Mouse (Mus musculus) G1E (cell line): Measurements from ENCODE around the gene Cgnl1. TPM values are rescaled to one million over a fixed set of nuclear protein-coding genes. Genes with fewer than 3 reads are reported as not detected.

Experiments
- ATAC-seq: 2 replicates; pipeline ENCODE4 v1.8.0; 2016; ENCODE audit warnings: mild to moderate bottlenecking; ENCODE audit not compliant: insufficient number of reproducible peaks, poor library complexity, low FRiP score, severe bottlenecking; ENCODE audit errors: extremely low read depth
- DNase-seq: peaks from one replicate; pipeline ENCODE4 v3.0.0; 2012; ENCODE audit warnings: low spot score
- H3K27me3 ChIP-seq: 2 replicates; pipeline ENCODE4 v1.6.1; 2012; ENCODE audit warnings: mild to moderate bottlenecking, low read length, inconsistent platforms; ENCODE audit not compliant: insufficient read depth
- H3K36me3 ChIP-seq: replicated peaks from 2 replicates; pipeline ENCODE3; 2012; ENCODE audit warnings: mild to moderate bottlenecking, inconsistent platforms
- H3K4me1 ChIP-seq: 2 replicates; pipeline ENCODE4 v1.6.1; 2012; ENCODE audit warnings: low read depth, low read length, inconsistent platforms, mixed read lengths; ENCODE audit not compliant: insufficient read depth
- H3K4me3 ChIP-seq: 2 replicates; pipeline ENCODE4 v1.5.1; 2012; ENCODE audit warnings: low read depth, mild to moderate bottlenecking, inconsistent platforms, low read length, moderate library complexity, mixed read lengths
- H3K9me3 ChIP-seq: replicated peaks from 2 replicates; pipeline ENCODE4 v1.6.1; 2012; ENCODE audit warnings: inconsistent platforms
- CTCF ChIP-seq: IDR thresholded peaks from 2 replicates; pipeline ENCODE4 v1.5.1; 2012; ENCODE audit warnings: low read depth, low read length, inconsistent platforms, mixed read lengths
- GATA1 ChIP-seq: IDR thresholded peaks from 2 replicates; pipeline ENCODE4 v1.6.1; 2012; ENCODE audit warnings: borderline replicate concordance, low read length, inconsistent platforms, mixed read lengths
- GATA2 ChIP-seq: IDR thresholded peaks from 2 replicates; pipeline ENCODE4 v1.6.1; 2012; ENCODE audit warnings: low read depth, low read length, inconsistent platforms, borderline replicate concordance
- POLR2AphosphoS5 ChIP-seq: IDR thresholded peaks from 2 replicates; pipeline ENCODE4 v1.6.1; 2012; ENCODE audit warnings: low read depth, low read length, inconsistent platforms; ENCODE audit not compliant: insufficient replicate concordance
- TAL1 ChIP-seq: conservative IDR thresholded peaks from 2 replicates; pipeline ENCODE4 v1.6.1; 2012; ENCODE audit warnings: low read depth, low read length, inconsistent platforms, mixed read lengths
- polyA plus RNA-seq: library from polyadenylated mRNA; stranded (reverse); fragments of >175 nt; gene quantifications from 2 replicates; pipeline ENCODE4 v1.2.3, GENCODE M21; 2012
- total RNA-seq, 2 experiments: library from RNA; stranded (forward) in 1 of 2; stranded (reverse) in 1 of 2; fragments of 200-1000 nt in 1 of 2; fragments of >200 nt in 1 of 2; fragmentation: Nextera tagmentation in 1 of 2; gene quantifications; 2 replicates each; pipeline ENCODE4 v1.2.3; 2014 to 2017

Cgnl1 gene
- total and polyA plus RNA-seq, 3 experiments, result 0.98 to 1.6 (median 1.4) TPM

DNA sequence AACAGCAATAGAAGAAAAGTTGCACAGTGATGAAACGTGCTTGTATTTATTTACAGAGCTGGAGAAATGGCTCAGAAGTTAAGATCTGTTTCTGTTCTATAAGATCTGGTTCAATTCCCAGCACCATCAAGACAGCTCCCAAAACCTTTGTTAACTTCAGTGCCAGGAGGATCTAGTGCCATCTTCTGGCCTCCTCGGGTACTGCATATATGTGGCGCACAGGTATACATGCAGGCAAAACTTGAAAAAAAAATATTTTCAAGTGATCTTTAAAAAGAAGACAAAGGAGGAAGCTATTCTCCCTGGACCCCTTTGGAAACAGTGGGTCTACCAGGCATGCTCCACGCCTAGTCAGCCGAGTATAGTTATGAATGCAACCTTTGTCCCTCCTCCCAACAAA is 936 bp upstream of the Cgnl1 start:
- peaks cover 9% of the 10 kb centered on the region for H3K27me3 ChIP-seq
- H3K4me1 ChIP-seq, result peaks cover 29% of the 10 kb centered on the region
- H3K4me3 ChIP-seq, result no peak overlapping the region
- H3K36me3 ChIP-seq, result no peaks in the 10 kb centered on the region
- peaks cover 8% of the 10 kb centered on the region for H3K9me3 ChIP-seq
- ATAC-seq (no peak), DNase-seq (no peak)
- TF ChIP-seq TAL1 (no peak), CTCF (peak; percentile 24; the same call in 1 of the 2 replicates), GATA2 (no peak), POLR2AphosphoS5 (no peak), GATA1 (no peak)

DNA sequence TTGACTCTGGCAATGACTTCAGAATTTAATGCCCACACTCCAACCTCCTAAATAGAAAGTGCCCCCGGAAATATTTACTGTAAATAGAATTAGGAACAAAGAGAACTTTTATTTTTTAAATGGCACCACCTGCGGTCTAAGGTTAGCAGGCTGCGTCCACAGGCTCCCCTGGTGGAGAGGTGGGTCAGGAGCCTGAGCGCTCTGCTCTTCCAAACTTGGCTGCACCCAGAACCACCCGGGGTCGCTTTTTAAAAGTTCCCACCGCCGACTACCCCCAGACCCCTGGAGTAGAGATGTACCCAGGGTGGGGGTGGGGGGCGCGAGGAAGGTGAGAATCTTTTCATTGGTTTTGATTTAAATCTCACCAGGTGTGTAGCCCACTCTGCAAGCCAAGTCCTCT is 918 bp downstream of the Cgnl1 start:
- H3K4me3 ChIP-seq, result no peak overlapping the region; the same call in 1 of the 2 replicates

DNA sequence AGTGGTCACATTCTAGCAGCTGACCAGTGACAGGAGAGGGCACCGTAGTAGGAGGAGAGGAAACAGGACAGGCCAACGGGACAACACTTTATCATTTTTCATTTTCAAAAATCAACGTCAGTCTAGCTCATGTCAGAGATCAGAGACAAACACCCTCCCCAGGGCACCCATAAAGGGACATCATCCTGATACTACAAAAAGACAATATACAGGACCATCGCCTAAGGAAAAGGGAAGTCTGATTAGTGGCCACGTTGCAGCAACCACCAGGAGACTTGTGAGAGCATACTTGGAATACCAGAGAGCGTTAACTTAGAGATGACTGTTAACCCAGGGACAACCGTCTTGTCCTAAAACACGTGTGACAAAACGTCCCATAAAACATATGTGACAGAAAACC is 1.7 kb downstream of the Cgnl1 start:
- Histone ChIP-seq H3K27me3 (peaks cover 9% of the 10 kb centered on the region), H3K9me3 (peaks cover 3% of the 10 kb centered on the region), H3K36me3 (no peaks in the 10 kb centered on the region), H3K4me1 (peaks cover 44% of the 10 kb centered on the region), H3K4me3 (no peak overlapping the region; the same call in 1 of the 2 replicates)
- DNase-seq (no peak), ATAC-seq (no peak)
- TF ChIP-seq POLR2AphosphoS5 (no peak), GATA1 (no peak), GATA2 (no peak), TAL1 (no peak), CTCF (no peak)

More for the DNA sequence above, 918 bp downstream of the Cgnl1 start:
- ATAC-seq (no peak), DNase-seq (no peak)
- H3K36me3 ChIP-seq, result no peaks in the 10 kb centered on the region
- H3K9me3 ChIP-seq, result peaks cover 3% of the 10 kb centered on the region
- peaks cover 9% of the 10 kb centered on the region for H3K27me3 ChIP-seq
- peaks cover 37% of the 10 kb centered on the region for H3K4me1 ChIP-seq
- TF ChIP-seq GATA1, result no peak
- TF ChIP-seq TAL1, result no peak
- no peak for TF ChIP-seq POLR2AphosphoS5
- TF ChIP-seq CTCF, result no peak
- no peak for TF ChIP-seq GATA2

DNA sequence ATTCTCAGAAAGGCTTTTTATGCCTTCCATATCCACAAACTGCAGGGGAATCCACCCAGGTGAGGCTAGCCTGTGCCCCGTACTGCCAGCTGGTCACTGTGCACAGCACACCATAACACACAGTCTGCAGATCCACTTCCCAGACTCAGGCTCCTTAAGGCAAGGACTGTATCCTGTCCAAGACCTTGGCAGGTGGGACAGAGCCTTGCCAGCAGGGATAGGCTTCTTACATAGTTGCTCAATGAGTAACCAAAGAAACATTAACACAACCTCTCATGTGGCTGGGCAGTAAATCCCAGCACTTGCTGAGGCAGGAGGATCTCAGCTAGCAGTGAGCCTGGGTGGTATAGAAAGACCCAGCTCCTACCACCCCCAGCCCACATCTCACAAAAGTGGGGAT is 3.3 kb downstream of the Cgnl1 start:
- DNase-seq (no peak), ATAC-seq (no peak)
- no peak for TF ChIP-seq TAL1
- no peak for TF ChIP-seq CTCF
- TF ChIP-seq GATA2, result no peak
- no peak for TF ChIP-seq GATA1
- TF ChIP-seq POLR2AphosphoS5, result no peak
- no peak overlapping the region for H3K4me3 ChIP-seq
- H3K9me3 ChIP-seq, result peaks cover 3% of the 10 kb centered on the region
- peaks cover 9% of the 10 kb centered on the region for H3K27me3 ChIP-seq
- H3K36me3 ChIP-seq, result no peaks in the 10 kb centered on the region
- peaks cover 50% of the 10 kb centered on the region for H3K4me1 ChIP-seq

DNA sequence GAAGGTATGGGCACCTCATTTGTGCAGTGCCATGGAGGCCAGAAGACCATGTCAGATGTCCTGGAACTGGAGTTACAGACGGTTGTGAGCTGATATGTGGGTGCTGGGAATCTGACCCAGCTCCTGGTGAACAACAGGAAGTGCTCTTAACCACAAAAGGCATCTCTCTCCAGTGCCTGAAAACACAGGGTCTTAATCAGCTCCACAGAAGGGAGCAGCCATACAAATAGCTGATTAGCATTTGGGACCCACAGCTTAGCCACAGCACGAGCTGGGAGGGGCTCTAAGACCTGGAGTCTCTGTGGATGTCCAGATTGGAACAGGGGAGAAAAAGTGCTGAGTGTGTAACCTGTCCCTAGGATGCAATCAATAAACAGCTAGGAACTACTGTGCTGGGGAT is 4.5 kb downstream of the Cgnl1 start:
- no peak for ATAC-seq
- H3K9me3 ChIP-seq, result peaks cover 7% of the 10 kb centered on the region
- peaks cover 56% of the 10 kb centered on the region for H3K4me1 ChIP-seq
- H3K27me3 ChIP-seq, result peaks cover 9% of the 10 kb centered on the region
- no peak overlapping the region for H3K4me3 ChIP-seq
- H3K36me3 ChIP-seq, result no peaks in the 10 kb centered on the region
- TF ChIP-seq TAL1, result no peak
- no peak for TF ChIP-seq GATA1
- no peak for TF ChIP-seq GATA2
- no peak for TF ChIP-seq CTCF
- TF ChIP-seq POLR2AphosphoS5, result no peak
- no peak for DNase-seq

DNA sequence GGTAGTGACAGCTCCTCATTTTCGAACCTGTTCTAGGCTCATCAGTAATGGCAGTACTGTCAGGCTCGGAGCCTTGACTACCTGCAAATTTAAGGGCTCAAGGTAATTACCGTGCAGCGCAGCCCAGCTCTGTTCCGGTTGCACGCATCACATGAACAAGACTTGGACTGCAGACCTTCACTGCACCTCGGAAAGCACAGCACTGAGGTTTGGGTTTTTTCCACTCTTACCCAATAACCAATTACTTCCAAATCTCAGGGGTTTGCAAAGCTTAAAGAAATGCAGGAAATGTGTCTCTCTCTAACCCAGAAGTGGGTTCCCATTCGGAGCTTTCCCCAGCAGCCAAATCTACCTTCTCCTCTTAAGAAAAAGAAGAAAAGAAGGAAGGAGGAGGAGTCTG is 5.1 kb downstream of the Cgnl1 start:
- Histone ChIP-seq H3K4me1 (peaks cover 56% of the 10 kb centered on the region), H3K27me3 (peaks cover 9% of the 10 kb centered on the region), H3K4me3 (no peak overlapping the region), H3K36me3 (no peaks in the 10 kb centered on the region), H3K9me3 (peaks cover 4% of the 10 kb centered on the region)
- ATAC-seq (no peak), DNase-seq (no peak)
- no peak for TF ChIP-seq GATA2
- TF ChIP-seq TAL1, result no peak
- no peak for TF ChIP-seq GATA1
- no peak for TF ChIP-seq POLR2AphosphoS5
- TF ChIP-seq CTCF, result no peak

DNA sequence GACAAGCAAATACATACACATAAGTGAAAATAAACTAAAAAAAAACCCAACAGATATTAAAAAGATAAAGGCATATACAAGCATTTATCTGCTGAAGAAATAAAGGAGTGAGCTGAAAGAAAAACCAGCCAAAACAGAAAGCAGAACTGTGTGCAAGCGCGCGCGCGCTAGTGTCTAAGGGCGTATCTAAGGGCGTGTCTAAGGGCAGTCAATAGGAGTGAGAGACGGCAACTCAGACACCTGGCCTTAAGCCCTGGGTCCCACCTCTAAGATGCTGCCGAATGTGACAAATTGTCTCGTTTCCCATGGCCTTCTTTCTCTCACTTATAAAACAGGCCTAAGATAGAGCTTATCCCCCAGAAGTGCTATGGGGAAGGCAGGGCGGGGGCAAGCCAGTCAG is 6.9 kb downstream of the Cgnl1 start:
- Histone ChIP-seq H3K9me3 (peaks cover 4% of the 10 kb centered on the region), H3K27me3 (peaks cover 9% of the 10 kb centered on the region; the same call in 1 of the 2 replicates), H3K4me1 (peaks cover 58% of the 10 kb centered on the region), H3K4me3 (no peak overlapping the region), H3K36me3 (no peaks in the 10 kb centered on the region)
- DNase-seq (no peak), ATAC-seq (no peak)
- no peak for TF ChIP-seq GATA1
